Mouse (Mus musculus): Measurements from ENCODE around the gene Ccdc142. TPM values are rescaled to one million over a fixed set of nuclear protein-coding genes. Genes with fewer than 3 reads are reported as not detected.
A peak's percentile ranks its signal among the peaks of the same experiment; 100 is the strongest.

Ccdc142 gene
- polyA plus RNA-seq, 1 experiment from 2014 or later: 1.5 TPM

DNA sequence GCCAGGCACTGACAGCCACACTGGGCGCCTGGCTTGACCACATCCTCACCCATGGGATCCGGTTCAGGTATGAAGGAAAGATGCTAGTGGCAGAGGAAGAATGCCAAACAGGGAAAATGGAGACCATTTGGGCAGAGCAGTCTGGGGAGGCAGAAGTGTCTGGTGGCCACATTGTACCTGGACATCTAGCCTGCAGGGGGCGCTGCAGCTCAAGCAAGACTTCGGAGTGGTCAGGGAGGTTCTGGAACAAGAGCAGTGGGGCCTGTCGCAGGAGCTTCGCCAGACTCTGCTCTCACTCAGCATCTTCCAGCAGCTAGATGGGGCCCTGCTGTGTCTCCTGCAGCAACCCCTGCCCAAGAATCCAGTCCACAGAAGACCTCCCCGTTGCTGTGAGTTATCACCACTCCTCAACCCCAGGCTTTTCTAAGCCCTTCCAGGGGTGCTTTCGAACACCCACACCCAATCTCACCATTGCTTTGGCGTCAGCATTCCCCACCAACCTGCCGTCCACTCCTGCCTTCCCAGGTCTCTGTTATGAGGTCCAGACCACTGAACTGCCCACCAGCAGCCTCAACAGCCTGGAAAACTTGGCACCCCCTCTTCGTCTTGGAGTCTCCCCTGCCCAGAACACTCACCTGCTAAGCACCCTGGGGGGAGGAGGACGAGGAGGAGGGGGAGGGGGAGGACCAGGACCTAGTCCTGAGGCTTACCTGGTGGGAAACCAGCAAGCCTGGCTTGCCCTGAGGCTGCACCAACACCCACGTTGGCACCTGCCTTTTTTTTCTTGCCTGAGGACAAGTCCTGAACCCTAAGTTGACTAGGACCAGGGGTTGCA lies 6.4 kb downstream of the Ccdc142 start:
- no peaks in the 10 kb centered on the region for H3K27me3 ChIP-seq (replicated peaks; ENCODE audit: insufficient read depth, low read length)
- H3K4me3 ChIP-seq (ENCODE audit: low read depth, low read length): no peak overlapping the region
- WGBS: 40% methylated on average over 13 of the region's 13 CpGs
- DNase-seq (ENCODE audit: low spot score): peak; percentile 90
- peaks cover 6% of the 10 kb centered on the region for H3K4me1 ChIP-seq (ENCODE audit: insufficient read depth, low read depth, low read length)
- no peak overlapping the region for H3K4me2 ChIP-seq (replicated peaks; ENCODE audit: low read depth, low read length)
- no peaks in the 10 kb centered on the region for H3K9me3 ChIP-seq (ENCODE audit: low read length)
- H3K9ac ChIP-seq (replicated peaks; ENCODE audit: low read depth): no peak overlapping the region
- H3K36me3 ChIP-seq (ENCODE audit: insufficient read depth, low read length): no peaks in the 10 kb centered on the region
- ATAC-seq: peak; percentile 57
- TF ChIP-seq EP300 (IDR thresholded peaks at IDR 0.05) (no peak), CTCF (IDR thresholded peaks at IDR 0.05) (peak; percentile 91)
- no peak overlapping the region for H3K27ac ChIP-seq (ENCODE audit: low read length)

DNA sequence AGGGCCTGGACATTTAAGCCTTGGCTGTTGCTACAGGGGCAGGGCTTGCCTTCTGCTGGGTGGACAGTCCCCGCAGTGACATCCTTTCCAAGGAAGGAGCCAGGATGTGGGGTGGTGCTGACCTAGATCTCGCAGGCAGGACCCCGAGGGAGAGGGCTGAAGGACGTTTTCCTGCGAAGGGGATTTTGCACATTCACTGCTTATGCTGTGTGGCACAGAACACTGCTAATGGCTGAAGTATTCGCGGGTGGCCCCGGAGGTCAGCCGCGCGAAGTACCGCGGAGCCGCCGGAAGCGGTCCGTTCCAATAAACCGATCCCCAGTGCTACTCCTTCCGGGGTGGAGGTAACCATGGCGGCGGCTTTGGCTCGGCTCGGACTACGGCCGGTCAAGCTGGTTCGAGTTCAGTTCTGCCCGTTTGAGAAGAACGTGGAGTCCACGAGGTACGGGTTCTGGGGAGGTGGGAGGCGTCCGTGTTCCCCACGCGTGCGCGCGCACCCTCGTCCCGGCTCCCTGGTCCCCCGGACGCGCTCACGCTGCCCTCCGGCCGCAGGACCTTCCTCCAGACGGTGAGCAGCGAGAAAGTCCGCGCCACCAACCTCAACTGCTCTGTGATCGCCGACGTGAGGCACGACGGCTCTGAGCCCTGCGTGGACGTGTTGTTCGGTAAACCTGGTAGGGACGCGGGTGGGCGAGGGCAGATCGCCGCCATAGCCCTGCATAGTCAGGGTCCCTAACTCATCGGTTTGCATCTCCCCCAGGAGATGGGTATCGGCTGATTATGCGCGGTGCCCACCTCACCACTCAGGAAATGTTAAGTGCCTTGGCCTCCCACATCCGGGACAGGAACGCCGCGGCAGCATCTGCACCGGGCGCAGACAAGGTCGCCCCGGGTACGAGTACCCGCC lies 7.6 kb downstream of the Ccdc142 start, which contains the start of gene Mrpl53:
TSS of gene Mrpl53 (plus strand) at position 279 of the 907 bp plus-strand sequence.
- Histone ChIP-seq H3K9me3 (ENCODE audit: low read length) (no peaks in the 10 kb centered on the region), H3K27ac (ENCODE audit: low read length) (peak within 1 kb of the TSS; percentile 65), H3K4me3 (ENCODE audit: low read depth, low read length) (peak within 1 kb of the TSS; percentile 88), H3K9ac (replicated peaks; ENCODE audit: low read depth) (peak within 1 kb of the TSS; percentile 74), H3K4me1 (ENCODE audit: insufficient read depth, low read depth, low read length) (peaks cover 4% of the 10 kb centered on the region; the same call in 1 of the 2 replicates), H3K27me3 (replicated peaks; ENCODE audit: insufficient read depth, low read length) (no peaks in the 10 kb centered on the region), H3K4me2 (replicated peaks; ENCODE audit: low read depth, low read length) (peak within 1 kb of the TSS; percentile 89), H3K36me3 (ENCODE audit: insufficient read depth, low read length) (no peaks in the 10 kb centered on the region)
- under 1% methylated on average over 75 of the region's 76 CpGs for WGBS
- ATAC-seq: peak; percentile 92
- peak; percentile 80 for DNase-seq (ENCODE audit: low spot score)
- TF ChIP-seq EP300 (IDR thresholded peaks at IDR 0.05): no peak
- no peak for TF ChIP-seq CTCF (IDR thresholded peaks at IDR 0.05)

DNA sequence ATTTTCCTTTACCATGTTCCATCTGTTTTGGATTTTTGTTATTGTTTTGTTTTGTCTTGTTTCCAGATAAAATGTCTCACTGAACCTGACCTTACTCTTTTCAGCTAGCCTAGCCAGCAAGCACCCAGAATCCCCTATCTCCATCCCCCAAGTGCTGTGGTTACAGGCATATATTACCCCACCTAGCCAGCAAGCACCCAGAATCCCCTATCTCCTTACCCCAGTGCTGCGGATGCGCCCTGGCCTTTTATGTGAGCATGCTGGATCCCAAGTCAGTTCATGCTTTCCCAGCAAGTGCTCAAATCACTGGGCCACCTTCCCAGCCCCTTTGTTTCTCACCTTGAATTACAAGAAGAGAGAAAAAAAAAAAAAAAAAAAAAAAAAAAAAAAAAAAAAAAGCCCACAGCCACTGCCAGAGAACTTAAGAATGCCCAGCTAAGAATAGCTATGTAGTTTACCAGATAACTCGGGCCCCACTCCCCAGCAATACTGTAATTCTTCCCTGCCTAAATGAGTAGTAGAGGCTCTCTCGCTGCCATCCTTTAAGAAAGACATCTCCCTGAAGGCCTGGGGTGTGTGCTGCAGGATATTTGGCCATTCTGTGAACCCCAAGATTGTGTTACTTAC lies 10.2 kb downstream of the Ccdc142 start:
- Histone ChIP-seq H3K9me3 (ENCODE audit: low read length) (no peaks in the 10 kb centered on the region), H3K4me3 (ENCODE audit: low read depth, low read length) (no peak overlapping the region), H3K4me2 (replicated peaks; ENCODE audit: low read depth, low read length) (no peak overlapping the region), H3K27me3 (replicated peaks; ENCODE audit: insufficient read depth, low read length) (no peaks in the 10 kb centered on the region), H3K9ac (replicated peaks; ENCODE audit: low read depth) (no peak overlapping the region), H3K27ac (ENCODE audit: low read length) (no peak overlapping the region), H3K4me1 (ENCODE audit: insufficient read depth, low read depth, low read length) (peaks cover 10% of the 10 kb centered on the region), H3K36me3 (ENCODE audit: insufficient read depth, low read length) (no peaks in the 10 kb centered on the region)
- WGBS: 85% methylated on average over 4 of the region's 4 CpGs
- DNase-seq (ENCODE audit: low spot score) (no peak), ATAC-seq (no peak)
- no peak for TF ChIP-seq EP300 (IDR thresholded peaks at IDR 0.05)
- no peak for TF ChIP-seq CTCF (IDR thresholded peaks at IDR 0.05)

GRCm38 (mm10) chr6:83115011-83115671 lies 13.7 kb downstream of the Ccdc142 start, which contains the start of gene Mogs:
Gene Mogs (plus strand): TSS chr6:83115496.
- WGBS: under 1% methylated on average over 58 of the region's 58 CpGs
- H3K9ac ChIP-seq (replicated peaks; ENCODE audit: low read depth): peak within 1 kb of the TSS; percentile 55
- H3K27me3 ChIP-seq (replicated peaks; ENCODE audit: insufficient read depth, low read length): no peaks in the 10 kb centered on the region
- peak; percentile 96 for DNase-seq (ENCODE audit: low spot score)
- peaks cover 6% of the 10 kb centered on the region for H3K4me1 ChIP-seq (ENCODE audit: insufficient read depth, low read depth, low read length)
- peak; percentile 97 for ATAC-seq
- peak within 1 kb of the TSS; percentile 93 for H3K4me2 ChIP-seq (replicated peaks; ENCODE audit: low read depth, low read length)
- TF ChIP-seq CTCF (IDR thresholded peaks at IDR 0.05) (peak; percentile 73), EP300 (IDR thresholded peaks at IDR 0.05) (no peak)
- no peaks in the 10 kb centered on the region for H3K36me3 ChIP-seq (ENCODE audit: insufficient read depth, low read length)
- H3K4me3 ChIP-seq (ENCODE audit: low read depth, low read length): peak within 1 kb of the TSS; percentile 67
- no peaks in the 10 kb centered on the region for H3K9me3 ChIP-seq (ENCODE audit: low read length)
- peak within 1 kb of the TSS; percentile 88 for H3K27ac ChIP-seq (ENCODE audit: low read length)

DNA sequence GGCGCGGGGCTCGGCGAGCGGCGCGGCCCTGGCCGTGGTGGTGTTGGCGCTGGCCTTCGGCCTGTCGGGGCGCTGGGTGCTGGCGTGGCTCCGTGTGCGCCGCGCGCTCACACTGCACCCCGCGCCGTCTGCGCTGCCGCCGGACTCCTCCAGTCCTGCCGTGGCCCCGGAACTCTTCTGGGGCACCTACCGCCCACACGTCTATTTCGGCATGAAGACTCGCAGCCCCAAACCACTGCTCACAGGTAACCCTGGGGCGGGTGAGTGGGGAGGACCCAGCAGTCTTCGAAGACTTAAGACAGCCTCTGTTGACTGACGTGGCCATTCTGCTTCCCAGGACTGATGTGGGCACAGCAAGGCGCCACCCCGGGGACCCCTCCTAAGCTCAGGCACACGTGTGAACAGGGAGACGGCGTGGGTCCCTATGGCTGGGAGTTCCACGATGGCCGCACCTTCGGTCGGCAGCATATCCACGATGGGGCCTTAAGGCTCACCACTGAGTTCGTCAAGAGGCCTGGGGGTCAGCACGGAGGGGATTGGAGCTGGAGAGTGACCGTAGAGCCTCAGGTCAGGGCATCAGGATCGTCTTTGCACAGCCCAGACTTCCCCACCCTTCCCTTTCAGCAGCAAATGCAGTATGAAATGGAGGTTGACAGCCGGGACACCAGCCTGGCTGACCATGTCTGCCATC lies 14.4 kb downstream of the Ccdc142 start:
- Histone ChIP-seq H3K9me3 (ENCODE audit: low read length) (no peaks in the 10 kb centered on the region), H3K4me2 (replicated peaks; ENCODE audit: low read depth, low read length) (peak overlapping the region; percentile 93), H3K9ac (replicated peaks; ENCODE audit: low read depth) (peak overlapping the region; percentile 55), H3K4me3 (ENCODE audit: low read depth, low read length) (peak overlapping the region; percentile 67), H3K27ac (ENCODE audit: low read length) (peak overlapping the region; percentile 88), H3K36me3 (ENCODE audit: insufficient read depth, low read length) (no peaks in the 10 kb centered on the region), H3K4me1 (ENCODE audit: insufficient read depth, low read depth, low read length) (peaks cover 10% of the 10 kb centered on the region), H3K27me3 (replicated peaks; ENCODE audit: insufficient read depth, low read length) (no peaks in the 10 kb centered on the region)
- TF ChIP-seq EP300 (IDR thresholded peaks at IDR 0.05) (no peak), CTCF (IDR thresholded peaks at IDR 0.05) (no peak)
- under 1% methylated on average over 41 of the region's 48 CpGs for WGBS
- ATAC-seq (peak; percentile 6; the same call in 1 of the 2 replicates), DNase-seq (ENCODE audit: low spot score) (no peak)
